Mouse (Mus musculus) liver, adult 2 months (tissue): ENCODE data around the gene Irf3. TPM values are rescaled to one million over a fixed set of nuclear protein-coding genes. Genes with fewer than 3 reads are reported as not detected.

Source experiments
- DNase-seq: peaks from one replicate; pipeline ENCODE4 v3.0.0-alpha.2; 2011; ENCODE audit warnings: low read depth, low spot score; ENCODE audit errors: extremely low read depth
- H3K27ac ChIP-seq: fragments of 200-500 bp; replicated peaks from 2 replicates; pipeline ENCODE4 v1.5.1; 2012; ENCODE audit warnings: low read depth, mild to moderate bottlenecking, control low read depth, inconsistent platforms, low read length; ENCODE audit not compliant: insufficient read depth
- H3K27me3 ChIP-seq: fragments of 200-500 bp; 2 replicates; pipeline ENCODE4 v1.6.1; 2012; ENCODE audit warnings: mild to moderate bottlenecking, moderate library complexity, low read length, inconsistent platforms; ENCODE audit not compliant: control insufficient read depth, insufficient read depth
- H3K36me3 ChIP-seq: fragments of 200-500 bp; 2 replicates; pipeline ENCODE4 v1.6.1; 2012; ENCODE audit warnings: low read length, inconsistent platforms; ENCODE audit not compliant: control insufficient read depth, insufficient read depth
- H3K4me1 ChIP-seq: fragments of 200-500 bp; 2 replicates; pipeline ENCODE4 v1.6.1; 2011; ENCODE audit warnings: low read length; ENCODE audit not compliant: control insufficient read depth, insufficient read depth
- H3K4me3 ChIP-seq: fragments of 200-500 bp; 2 replicates; pipeline ENCODE4 v1.5.1; 2011; ENCODE audit warnings: low read depth, mild to moderate bottlenecking, control low read depth, low read length, moderate library complexity; ENCODE audit not compliant: insufficient read depth
- H3K79me2 ChIP-seq: fragments of 200-500 bp; 2 replicates; pipeline ENCODE4 v1.6.1; 2012; ENCODE audit warnings: inconsistent platforms, mild to moderate bottlenecking, low read length, moderate library complexity; ENCODE audit not compliant: control insufficient read depth, insufficient read depth
- H3K9ac ChIP-seq: fragments of 200-500 bp; 2 replicates; pipeline ENCODE4 v1.6.1; 2012; ENCODE audit warnings: low read depth, mild to moderate bottlenecking, control low read depth, inconsistent platforms, low read length
- CTCF ChIP-seq: fragments of 200-500 bp; IDR thresholded peaks from 2 replicates; pipeline ENCODE4 v1.5.1; 2011; ENCODE audit warnings: low read depth, low read length, control low read depth
- POLR2A ChIP-seq: fragments of 200-500 bp; IDR thresholded peaks from 2 replicates; pipeline ENCODE4 v1.6.1; 2011; ENCODE audit warnings: low read length, control low read depth; ENCODE audit not compliant: insufficient read depth; ENCODE audit errors: extremely low read depth
- WGBS: fragments of 180-500 bp; shearing (Covaris S2); methylation state at CpG from one replicate; pipeline ENCODE4 v1.1.7; 2018; 5-methylcytosine and 5-hydroxymethylcytosine counted together
- polyA plus RNA-seq: library from polyadenylated mRNA; depleted of rRNA; stranded (reverse); fragments of >200 nt; gene quantifications from 2 replicates; pipeline ENCODE4 v1.2.3, GENCODE M21; 2012; rRNA removed
- total RNA-seq: library from RNA; depleted of rRNA; stranded (reverse); fragments of >200 nt; gene quantifications from 2 replicates; pipeline ENCODE4 v1.2.3, GENCODE M21; 2014; rRNA removed

The Irf3 gene
- total RNA-seq (58.5 and 59.0 TPM in 2 replicates), polyA plus RNA-seq (82.0 and 101 TPM in 2 replicates)

DNA sequence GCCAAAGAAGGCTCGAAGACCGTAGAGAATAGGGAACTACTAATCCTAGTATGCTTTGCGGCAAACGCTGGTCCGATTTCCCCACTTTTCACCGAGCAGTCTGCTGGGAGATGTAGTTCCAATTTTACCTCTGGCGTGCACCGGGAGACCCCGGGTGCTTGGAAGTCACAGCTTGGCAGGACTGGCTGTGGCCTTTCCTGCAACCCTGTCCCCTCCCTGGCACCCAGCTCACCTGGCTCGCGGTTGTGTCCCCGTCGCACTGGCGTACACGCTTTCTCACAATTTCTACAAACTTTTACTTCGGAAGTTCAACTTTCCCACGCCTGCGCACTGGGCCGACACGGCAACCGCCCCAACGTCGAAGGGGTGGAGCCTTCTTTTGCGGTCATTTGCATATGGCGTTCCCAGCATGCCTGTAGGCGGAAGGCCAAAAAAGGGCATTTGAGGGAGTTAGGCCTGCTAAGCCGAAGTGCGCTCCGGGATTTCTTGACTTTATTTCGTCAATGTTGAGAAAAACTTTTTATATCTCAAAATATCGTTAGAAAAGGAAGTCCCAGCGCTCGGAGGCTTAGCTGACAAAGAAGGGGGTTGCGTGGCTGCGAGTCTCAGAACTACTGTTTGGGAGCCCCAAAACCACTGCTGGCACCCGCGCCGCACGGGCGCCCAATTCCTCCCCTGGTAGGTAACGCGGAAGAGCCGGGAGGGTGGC lies at the start of gene Irf3:
Gene Irf3, plus strand, starts transcription at position 418 of the 709 bp plus-strand sequence.
- peaks cover 6% of the 10 kb centered on the region; the same call in 1 of the 2 replicates for H3K4me1 ChIP-seq

DNA sequence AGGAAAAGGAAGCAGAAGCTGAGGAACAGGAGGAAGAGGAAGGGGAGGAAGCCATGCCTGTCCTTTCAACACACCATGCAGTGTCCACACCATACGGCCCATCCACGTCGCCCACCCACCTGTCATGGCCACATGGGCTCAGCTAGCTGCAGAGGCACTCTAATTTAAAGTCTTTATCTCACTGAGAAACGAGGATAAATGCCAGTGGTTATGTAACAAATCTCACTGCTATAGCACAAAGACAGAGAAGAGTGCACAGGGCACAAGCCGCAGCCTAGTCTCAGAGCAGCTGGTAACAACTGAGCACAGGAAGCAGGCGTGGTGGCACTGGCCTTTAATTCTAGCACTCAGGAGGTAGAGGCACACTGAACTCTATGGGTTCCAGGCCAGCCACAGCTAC lies 47.5 kb upstream of the Irf3 start:
- 79% methylated on average over 6 of the region's 6 CpGs for WGBS
- H3K27ac ChIP-seq = no peak overlapping the region
- DNase-seq = no peak
- H3K27me3 ChIP-seq = no peaks in the 10 kb centered on the region
- no peak overlapping the region for H3K4me3 ChIP-seq
- no peaks in the 10 kb centered on the region for H3K4me1 ChIP-seq
- no peaks in the 10 kb centered on the region for H3K79me2 ChIP-seq
- TF ChIP-seq CTCF = no peak
- TF ChIP-seq POLR2A = no peak
- H3K9ac ChIP-seq = no peak overlapping the region
- no peaks in the 10 kb centered on the region for H3K36me3 ChIP-seq

More for the DNA sequence above, at the start of gene Irf3:
- Histone ChIP-seq H3K27me3 (no peaks in the 10 kb centered on the region), H3K4me3 (peak within 1 kb of the TSS; percentile 83), H3K36me3 (peaks cover 10% of the 10 kb centered on the region; the same call in 1 of the 2 replicates), H3K79me2 (0 out of 2 replicates have a peak, but pooled peaks cover under 1% of the 10 kb centered on the region), H3K27ac (peak within 1 kb of the TSS; percentile 90), H3K9ac (peak within 1 kb of the TSS; percentile 88)
- TF ChIP-seq CTCF (no peak), POLR2A (0 out of 2 replicates have a peak, but pooled peaks have one; percentile 60)
- peak; percentile 93 for DNase-seq
- under 1% methylated on average over 43 of the region's 43 CpGs for WGBS

DNA sequence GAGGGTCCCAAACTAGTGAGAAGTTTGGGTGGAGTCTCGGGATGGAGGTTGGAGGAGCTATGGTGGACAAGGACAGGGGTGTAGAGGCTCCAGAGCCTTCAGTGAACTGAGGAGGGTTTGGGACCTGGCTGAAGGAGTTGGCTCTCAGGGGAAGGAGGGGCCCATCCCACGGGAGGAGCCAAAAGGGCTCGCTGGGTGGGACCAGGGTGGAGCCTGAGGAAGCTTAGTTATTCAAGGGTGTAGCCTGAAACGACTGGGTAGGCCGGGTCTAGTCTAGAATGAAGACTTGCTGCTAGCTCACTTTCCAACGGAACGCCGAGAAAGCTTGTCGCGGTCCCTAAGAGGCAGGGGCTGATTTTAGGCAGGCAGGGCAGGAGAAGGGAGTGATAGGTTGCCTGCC lies 45.5 kb upstream of the Irf3 start:
- under 1% methylated on average over 10 of the region's 10 CpGs for WGBS
- Histone ChIP-seq H3K79me2 (no peaks in the 10 kb centered on the region), H3K27me3 (no peaks in the 10 kb centered on the region), H3K36me3 (no peaks in the 10 kb centered on the region), H3K4me1 (no peaks in the 10 kb centered on the region), H3K4me3 (peak overlapping the region; percentile 86), H3K9ac (peak overlapping the region; percentile 84; the same call in 1 of the 2 replicates), H3K27ac (peak overlapping the region; percentile 57)
- TF ChIP-seq CTCF (no peak), POLR2A (0 out of 2 replicates have a peak, but pooled peaks have one; percentile 36)
- peak; percentile 71 for DNase-seq

DNA sequence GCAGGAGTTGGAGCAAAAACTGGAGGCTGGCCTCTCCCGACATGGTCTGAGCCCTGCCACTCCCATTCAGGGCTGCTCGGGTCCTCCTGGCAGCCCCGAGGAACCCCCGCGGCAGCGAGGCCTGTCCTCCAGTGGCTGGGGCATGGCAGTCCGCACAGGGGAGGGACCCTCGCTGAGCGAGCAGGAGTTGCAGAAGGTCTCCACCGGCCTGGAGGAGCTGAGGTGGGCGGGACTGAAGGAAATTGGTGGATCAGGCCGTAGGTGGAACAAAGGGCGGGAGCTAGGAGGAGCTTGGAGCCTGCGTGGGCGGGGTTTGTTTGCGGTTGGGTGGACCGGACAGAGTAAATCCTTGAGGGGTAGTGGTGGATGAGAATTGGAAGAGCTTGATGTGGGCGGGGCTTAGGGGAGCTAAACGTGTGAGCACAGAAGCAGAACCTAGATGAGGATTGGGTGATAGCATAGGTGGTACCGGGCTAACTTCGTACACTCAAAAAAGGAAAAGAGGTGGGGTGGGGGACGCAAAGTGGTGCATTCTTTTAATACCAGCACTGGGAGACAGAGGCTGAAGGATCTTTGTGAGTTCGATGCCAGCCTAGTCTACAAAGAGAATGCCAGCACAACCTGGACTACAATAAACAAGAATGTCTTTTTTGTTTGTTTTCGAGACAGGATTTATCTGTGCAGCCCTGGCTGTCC lies 44.7 kb upstream of the Irf3 start:
- H3K27ac ChIP-seq = peak overlapping the region; percentile 57
- no peaks in the 10 kb centered on the region for H3K4me1 ChIP-seq
- WGBS = 3% methylated on average over 24 of the region's 24 CpGs
- H3K27me3 ChIP-seq = no peaks in the 10 kb centered on the region
- peak; percentile 92 for DNase-seq
- H3K36me3 ChIP-seq = no peaks in the 10 kb centered on the region
- no peaks in the 10 kb centered on the region for H3K79me2 ChIP-seq
- peak overlapping the region; percentile 86 for H3K4me3 ChIP-seq
- TF ChIP-seq CTCF = no peak
- peak; percentile 54; the same call in 1 of the 2 replicates for TF ChIP-seq POLR2A
- H3K9ac ChIP-seq = peak overlapping the region; percentile 84

DNA sequence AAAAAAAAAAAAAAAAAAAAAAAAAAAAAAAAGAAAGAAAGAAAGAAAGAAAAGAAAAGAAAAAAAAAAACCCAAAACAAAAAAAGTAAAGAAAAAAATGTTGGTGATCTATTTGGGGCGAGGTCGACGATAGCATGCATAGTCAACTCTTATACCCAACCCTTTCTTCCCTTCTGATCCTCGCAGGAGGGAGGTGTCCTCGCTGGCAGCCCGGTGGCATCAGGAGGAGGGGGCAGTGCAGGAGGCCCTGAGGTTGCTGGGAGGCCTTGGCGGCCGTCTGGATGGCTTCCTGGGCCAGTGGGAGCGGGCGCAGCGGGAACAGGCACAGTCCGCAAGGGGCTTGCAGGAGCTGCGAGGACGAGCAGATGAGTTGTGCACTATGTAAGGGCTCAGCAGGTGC lies 43.9 kb upstream of the Irf3 start:
- Histone ChIP-seq H3K36me3 (no peaks in the 10 kb centered on the region), H3K4me1 (no peaks in the 10 kb centered on the region), H3K79me2 (no peaks in the 10 kb centered on the region), H3K4me3 (no peak overlapping the region), H3K9ac (no peak overlapping the region), H3K27ac (no peak overlapping the region), H3K27me3 (no peaks in the 10 kb centered on the region)
- no peak for DNase-seq
- TF ChIP-seq CTCF (no peak), POLR2A (no peak)
- 82% methylated on average over 14 of the region's 14 CpGs for WGBS
